Mouse (Mus musculus): ENCODE data around the gene Snx17.

DNA sequence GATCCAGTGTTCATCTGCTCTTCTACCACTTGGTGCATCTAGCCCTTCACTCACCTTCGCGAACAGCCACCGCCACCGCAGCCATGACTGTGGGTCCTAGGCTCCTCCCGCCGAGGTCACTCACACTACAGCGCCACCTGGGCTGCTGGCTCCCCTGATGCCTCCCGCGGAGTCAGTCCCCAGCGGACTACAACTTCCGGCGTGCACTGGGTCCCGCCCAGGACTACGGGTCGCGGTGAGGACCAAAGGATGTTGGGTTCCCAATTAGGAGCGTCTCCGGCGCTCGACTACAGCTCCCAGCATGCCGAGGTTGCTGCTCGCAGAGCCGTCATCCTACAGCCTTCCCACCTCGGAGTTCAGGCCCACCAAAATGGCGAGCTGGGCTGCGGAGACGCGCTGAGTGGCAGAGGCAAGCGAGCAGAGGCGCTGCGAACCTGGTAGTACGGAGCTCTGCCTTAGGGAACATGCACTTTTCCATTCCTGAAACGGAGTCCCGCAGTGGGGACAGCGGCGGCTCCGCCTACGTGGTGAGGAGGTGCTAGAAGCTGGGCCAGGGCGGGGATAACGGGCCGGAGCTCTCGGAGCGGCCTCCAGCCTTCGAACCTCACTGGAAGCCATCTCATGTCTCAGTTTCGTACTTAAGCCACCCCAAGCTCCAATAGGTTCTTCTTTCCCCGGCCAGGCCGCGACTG is at the start of gene Snx17, which contains the start of gene Eif2b4:
- peak; percentile 67 for TF ChIP-seq CTCF (IDR thresholded peaks at IDR 0.05; ENCODE audit: low read depth)
- TF ChIP-seq EP300 (IDR thresholded peaks at IDR 0.05; ENCODE audit: low read depth) = no peak

Data from heart, postnatal 0 days (tissue).